Mouse (Mus musculus) liver, embryonic 15.5 days (tissue): ENCODE data around the gene Tead1. TPM values are rescaled to one million over a fixed set of nuclear protein-coding genes. Genes with fewer than 3 reads are reported as not detected.
A peak's percentile ranks its signal among the peaks of the same experiment; 100 is the strongest.

Experiments used
- ATAC-seq: fragments of 200-750 bp; cut with Nextera tagmentation; 2 replicates; pipeline ENCODE4 v1.8.0; 2017; ENCODE audit warnings: moderate number of reproducible peaks, mild to moderate bottlenecking, moderate library complexity; ENCODE audit not compliant: insufficient read depth
- H3K27ac ChIP-seq: fragments of 300-500 bp; sonication (generic); replicated peaks from 2 replicates; pipeline ENCODE4 v1.5.1; 2015; ENCODE audit warnings: mild to moderate bottlenecking, inconsistent platforms
- H3K27me3 ChIP-seq: fragments of 300-500 bp; sonication (generic); 2 replicates; pipeline ENCODE4 v1.6.1; 2015; ENCODE audit warnings: mild to moderate bottlenecking, inconsistent platforms
- H3K36me3 ChIP-seq: fragments of 300-500 bp; sonication (generic); replicated peaks from 2 replicates; pipeline ENCODE4 v1.6.1; 2015; ENCODE audit warnings: moderate library complexity, mild to moderate bottlenecking, inconsistent platforms
- H3K4me1 ChIP-seq: fragments of 300-500 bp; sonication (generic); replicated peaks from 2 replicates; pipeline ENCODE4 v1.6.1; 2015; ENCODE audit warnings: inconsistent platforms
- H3K4me2 ChIP-seq: fragments of 300-500 bp; sonication (generic); 2 replicates; pipeline ENCODE4 v1.6.1; 2015; ENCODE audit warnings: moderate library complexity, mild to moderate bottlenecking, inconsistent platforms
- H3K4me3 ChIP-seq: fragments of 300-500 bp; sonication (generic); replicated peaks from 2 replicates; pipeline ENCODE4 v1.5.1; 2015; ENCODE audit warnings: mild to moderate bottlenecking, inconsistent platforms
- H3K9ac ChIP-seq: fragments of 300-500 bp; sonication (generic); 2 replicates; pipeline ENCODE4 v1.6.1; 2015; ENCODE audit warnings: moderate library complexity, mild to moderate bottlenecking, inconsistent platforms
- H3K9me3 ChIP-seq: fragments of 300-500 bp; sonication (generic); replicated peaks from 2 replicates; pipeline ENCODE4 v1.6.1; 2016; ENCODE audit warnings: inconsistent platforms
- WGBS: fragments of 180-500 bp; shearing (Covaris S2); methylation state at CpG from one replicate; pipeline ENCODE4 v1.1.7; 2015; ENCODE audit warnings: mixed read lengths; ENCODE audit not compliant: insufficient replicate concordance; 5-methylcytosine and 5-hydroxymethylcytosine counted together
- polyA plus RNA-seq: library from polyadenylated mRNA; unstranded; fragments of >200 nt; fragmentation: Nextera tagmentation; extraction: Ambion mirVana; gene quantifications from 2 replicates; pipeline ENCODE4 v1.2.1, GENCODE M21; 2015

Gene Tead1
- polyA plus RNA-seq, 1 experiment from 2014 or later: 1.2 TPM

DNA sequence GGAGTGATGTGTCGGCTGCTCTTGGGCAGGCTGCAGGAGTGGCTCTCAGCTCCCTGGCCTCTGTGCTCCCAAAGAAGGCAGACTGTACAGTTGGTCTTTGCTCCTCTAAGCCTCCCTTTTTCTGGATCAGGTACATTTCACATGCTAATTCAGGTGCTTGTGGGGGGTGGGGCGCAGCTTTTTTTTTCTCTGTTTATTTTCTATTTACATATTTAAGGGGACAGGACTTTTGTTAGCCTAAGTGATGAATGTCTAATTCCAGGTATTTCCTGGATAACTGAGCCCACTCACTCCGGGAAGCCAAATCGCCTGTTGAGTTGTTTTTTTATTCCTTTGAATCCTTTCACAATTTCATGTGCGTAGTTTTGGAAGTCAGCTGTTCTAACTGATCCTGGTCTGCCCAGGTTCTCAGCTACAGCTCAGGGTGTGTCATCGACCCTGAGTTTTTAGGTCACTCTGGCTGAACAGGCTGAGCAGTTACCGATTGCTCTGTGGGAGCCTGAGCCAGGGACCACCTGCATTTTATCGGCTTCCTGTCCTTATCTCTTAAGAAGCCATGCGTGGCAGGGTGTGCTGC, 9.4 kb downstream of the Tead1 start:
- Histone ChIP-seq H3K9ac (no peak overlapping the region), H3K9me3 (no peaks in the 10 kb centered on the region), H3K27ac (no peak overlapping the region), H3K36me3 (no peaks in the 10 kb centered on the region), H3K4me1 (peaks cover 14% of the 10 kb centered on the region), H3K4me3 (no peak overlapping the region), H3K4me2 (no peak overlapping the region), H3K27me3 (peaks cover 49% of the 10 kb centered on the region)
- ATAC-seq: no peak
- 25% methylated on average over 9 of the region's 9 CpGs for WGBS

- no peaks in the 10 kb centered on the region for H3K36me3 ChIP-seq
- peaks cover 30% of the 10 kb centered on the region for H3K27me3 ChIP-seq
These were observed 12.0 kb downstream of the Tead1 start for GRCm38 (mm10) chr7:112690836-112691781.

DNA sequence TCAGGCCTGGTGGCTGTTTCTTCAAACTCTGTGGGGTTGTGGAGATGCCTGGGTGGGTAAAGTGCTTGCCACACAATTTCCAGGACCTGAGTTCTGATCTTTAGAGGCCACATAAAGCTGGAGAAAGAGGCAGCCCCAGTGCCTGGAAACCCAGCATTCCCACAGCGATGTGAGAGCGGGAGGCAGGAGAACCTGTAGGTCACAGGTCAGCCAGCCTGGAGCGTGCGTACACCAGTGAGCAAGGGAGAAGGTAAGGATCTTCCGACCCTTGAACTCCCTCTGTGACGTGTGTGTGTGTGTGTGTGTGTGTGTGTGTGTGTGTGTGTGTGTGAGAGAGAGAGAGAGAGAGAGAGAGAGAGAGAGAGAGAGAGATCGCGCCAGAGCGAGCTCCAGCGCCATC, 14.4 kb downstream of the Tead1 start:
- peaks cover 8% of the 10 kb centered on the region for H3K4me1 ChIP-seq
- WGBS: 69% methylated on average over 10 of the region's 10 CpGs

More at GRCm38 (mm10) chr7:112690836-112691781, 12.0 kb downstream of the Tead1 start:
- H3K4me2 ChIP-seq: no peak overlapping the region
- no peak overlapping the region for H3K9ac ChIP-seq
- no peak for ATAC-seq
- H3K27ac ChIP-seq: no peak overlapping the region
- WGBS: 20% methylated on average over 7 of the region's 7 CpGs
- no peaks in the 10 kb centered on the region for H3K9me3 ChIP-seq
- H3K4me3 ChIP-seq: no peak overlapping the region
- peaks cover 11% of the 10 kb centered on the region for H3K4me1 ChIP-seq

DNA sequence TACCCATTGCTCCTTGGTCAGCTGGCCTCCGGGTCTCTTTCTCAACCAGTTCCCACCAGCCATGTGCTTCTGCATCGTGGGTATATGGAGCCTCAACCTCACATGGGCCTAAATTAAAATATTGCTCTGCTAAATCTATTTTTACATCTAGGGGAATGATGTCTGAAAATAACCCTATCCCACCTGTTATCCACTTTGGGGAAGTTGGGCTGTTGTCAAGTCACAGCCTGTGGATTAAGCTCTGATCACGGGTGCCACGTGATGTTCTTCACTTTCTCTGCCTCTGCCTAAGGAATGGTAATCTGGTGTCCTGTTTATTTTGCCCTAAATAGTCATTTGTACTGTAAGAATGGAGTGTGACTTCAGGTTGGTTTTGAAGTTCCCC, 17.7 kb downstream of the Tead1 start:
- Histone ChIP-seq H3K4me2 (no peak overlapping the region), H3K4me3 (no peak overlapping the region), H3K36me3 (no peaks in the 10 kb centered on the region), H3K27me3 (peaks cover 12% of the 10 kb centered on the region; the same call in 1 of the 2 replicates), H3K9me3 (no peaks in the 10 kb centered on the region), H3K9ac (no peak overlapping the region), H3K4me1 (peaks cover 2% of the 10 kb centered on the region; the same call in 1 of the 2 replicates), H3K27ac (no peak overlapping the region)
- no peak for ATAC-seq
- 18% methylated on average over 4 of the region's 4 CpGs for WGBS

More for the DNA sequence above, 14.4 kb downstream of the Tead1 start:
- no peak overlapping the region for H3K4me2 ChIP-seq
- ATAC-seq: no peak
- peaks cover 18% of the 10 kb centered on the region for H3K27me3 ChIP-seq
- H3K9me3 ChIP-seq: no peaks in the 10 kb centered on the region
- no peak overlapping the region for H3K9ac ChIP-seq
- H3K36me3 ChIP-seq: no peaks in the 10 kb centered on the region
- no peak overlapping the region for H3K4me3 ChIP-seq
- no peak overlapping the region for H3K27ac ChIP-seq

DNA sequence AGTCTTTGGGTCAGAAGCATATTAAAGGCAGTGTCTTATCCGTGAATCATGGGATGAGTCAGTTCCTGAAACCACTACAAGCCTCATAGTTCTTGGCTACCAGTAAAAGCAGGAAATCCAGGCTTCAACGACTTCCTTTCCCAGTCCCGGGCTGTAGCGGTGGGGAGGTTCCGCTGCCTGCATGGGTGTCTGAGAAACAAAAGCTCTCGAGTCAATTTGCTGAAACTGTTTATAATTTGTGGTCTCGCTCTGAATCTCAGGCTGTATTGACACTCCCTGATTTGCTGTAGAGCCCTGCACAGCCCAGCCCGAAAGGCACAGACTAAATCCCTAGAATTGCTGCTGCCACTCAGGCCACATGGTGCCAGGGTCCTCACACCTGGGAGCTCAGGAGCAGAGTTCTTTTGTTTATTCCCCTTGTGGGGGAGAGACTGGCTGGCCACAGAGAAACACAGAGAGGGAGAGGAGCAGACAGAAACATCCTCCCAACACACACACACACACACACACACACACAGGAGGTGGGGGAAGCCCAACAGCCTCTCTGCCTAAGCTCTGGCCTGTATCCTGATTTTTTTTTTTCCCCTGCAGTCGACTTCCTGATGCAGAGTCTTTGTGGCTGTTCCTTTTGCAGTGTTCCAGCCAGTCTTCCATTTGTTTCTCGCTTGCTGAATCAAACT, 18.2 kb downstream of the Tead1 start:
- Histone ChIP-seq H3K9me3 (no peaks in the 10 kb centered on the region), H3K4me1 (peaks cover 2% of the 10 kb centered on the region; the same call in 1 of the 2 replicates), H3K36me3 (no peaks in the 10 kb centered on the region), H3K27ac (0 out of 2 replicates have a peak overlapping the region, but pooled peaks have one; percentile 31), H3K27me3 (peaks cover 8% of the 10 kb centered on the region; the same call in 1 of the 2 replicates), H3K9ac (no peak overlapping the region), H3K4me3 (no peak overlapping the region), H3K4me2 (no peak overlapping the region)
- no peak for ATAC-seq
- WGBS: 5% methylated on average over 10 of the region's 10 CpGs

- Histone ChIP-seq H3K4me3 (no peak overlapping the region), H3K4me1 (peaks cover 2% of the 10 kb centered on the region; the same call in 1 of the 2 replicates), H3K27me3 (peaks cover 5% of the 10 kb centered on the region; the same call in 1 of the 2 replicates), H3K27ac (no peak overlapping the region), H3K4me2 (no peak overlapping the region), H3K9ac (no peak overlapping the region), H3K9me3 (no peaks in the 10 kb centered on the region), H3K36me3 (no peaks in the 10 kb centered on the region)
- 44% methylated on average over 5 of the region's 5 CpGs for WGBS
- no peak for ATAC-seq
These were observed 21.0 kb downstream of the Tead1 start for GRCm38 (mm10) chr7:112700082-112700481.

GRCm38 (mm10) chr7:112703341-112703740, 24.2 kb downstream of the Tead1 start:
- ATAC-seq: no peak
- no peaks in the 10 kb centered on the region for H3K27me3 ChIP-seq
- H3K9ac ChIP-seq: no peak overlapping the region
- H3K27ac ChIP-seq: no peak overlapping the region
- H3K9me3 ChIP-seq: no peaks in the 10 kb centered on the region
- no peaks in the 10 kb centered on the region for H3K4me1 ChIP-seq
- no peaks in the 10 kb centered on the region for H3K36me3 ChIP-seq
- WGBS: 57% methylated on average over 4 of the region's 4 CpGs
- no peak overlapping the region for H3K4me2 ChIP-seq
- H3K4me3 ChIP-seq: no peak overlapping the region

GRCm38 (mm10) chr7:112705870-112706269, 26.8 kb downstream of the Tead1 start:
- Histone ChIP-seq H3K36me3 (no peaks in the 10 kb centered on the region), H3K4me3 (no peak overlapping the region), H3K27me3 (no peaks in the 10 kb centered on the region), H3K4me2 (no peak overlapping the region), H3K9me3 (no peaks in the 10 kb centered on the region), H3K4me1 (no peaks in the 10 kb centered on the region), H3K9ac (no peak overlapping the region), H3K27ac (no peak overlapping the region)
- 19% methylated on average over 9 of the region's 9 CpGs for WGBS
- no peak for ATAC-seq

DNA sequence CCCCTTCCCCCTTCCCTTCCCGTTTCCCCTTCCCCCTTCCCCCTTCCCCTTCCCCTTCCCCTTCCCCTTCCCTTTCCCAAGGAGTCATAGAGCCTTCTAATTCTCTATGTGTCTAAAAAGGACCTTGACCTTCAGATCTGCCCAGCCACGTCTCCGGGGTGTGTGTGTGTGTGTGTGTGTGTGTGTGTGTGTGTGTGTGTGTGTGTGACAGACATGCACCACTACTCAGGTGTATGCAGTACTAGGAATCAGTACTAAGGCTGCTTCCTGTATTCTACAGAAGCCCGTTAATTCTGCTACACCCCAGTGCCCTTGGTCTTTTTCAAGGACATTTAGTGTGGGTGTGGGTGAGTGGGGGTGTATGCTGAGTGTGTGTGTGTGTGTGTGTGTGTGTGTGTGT, 27.6 kb downstream of the Tead1 start:
- Histone ChIP-seq H3K27ac (no peak overlapping the region), H3K9ac (no peak overlapping the region), H3K36me3 (no peaks in the 10 kb centered on the region), H3K4me1 (no peaks in the 10 kb centered on the region), H3K9me3 (no peaks in the 10 kb centered on the region), H3K27me3 (no peaks in the 10 kb centered on the region), H3K4me3 (no peak overlapping the region), H3K4me2 (no peak overlapping the region)
- no peak for ATAC-seq
- 30% methylated on average over 3 of the region's 4 CpGs for WGBS

DNA sequence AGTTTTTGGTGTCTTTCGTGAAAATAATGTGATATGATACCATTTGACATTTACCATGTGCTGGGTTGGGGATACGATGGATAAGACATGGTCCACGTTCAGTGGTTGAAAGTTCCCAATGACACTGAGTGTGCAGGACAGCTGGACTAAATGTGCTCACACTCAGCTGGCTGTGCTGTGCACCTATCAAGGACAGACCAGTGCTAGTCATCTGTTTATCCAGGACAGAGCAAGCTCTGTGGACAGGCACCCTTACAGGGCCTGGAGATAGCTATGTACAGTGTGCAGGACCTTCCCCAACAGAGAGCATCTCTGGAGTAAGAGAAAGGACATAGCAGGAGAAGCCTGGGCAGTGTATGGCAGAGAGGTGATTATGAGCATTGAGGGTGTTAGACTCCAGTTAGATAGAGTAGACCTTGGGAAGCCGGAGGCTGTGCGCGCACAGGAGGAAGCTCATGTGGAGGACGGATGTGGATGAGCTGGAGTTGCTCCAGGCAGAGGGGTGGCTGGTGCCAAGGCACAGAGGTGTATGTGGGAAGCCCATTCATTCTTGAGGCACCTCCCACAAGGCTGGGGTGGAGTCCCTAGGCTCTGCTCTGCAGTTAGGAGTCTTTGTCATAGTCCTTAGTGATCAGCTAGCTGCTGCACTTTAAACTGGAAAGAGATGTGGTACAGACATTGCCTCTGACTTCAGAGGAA, 31.4 kb downstream of the Tead1 start:
- WGBS: 60% methylated on average over 7 of the region's 7 CpGs
- Histone ChIP-seq H3K4me3 (no peak overlapping the region), H3K4me1 (no peaks in the 10 kb centered on the region), H3K9me3 (no peaks in the 10 kb centered on the region), H3K36me3 (no peaks in the 10 kb centered on the region), H3K27me3 (no peaks in the 10 kb centered on the region), H3K9ac (no peak overlapping the region), H3K4me2 (no peak overlapping the region), H3K27ac (no peak overlapping the region)
- ATAC-seq: no peak
